In genomic region chr4:133096671-133097070, GRCm38 (mm10) we compare ENCODE assay signal across 7 mouse cellular contexts. TPM values are rescaled to one million over a fixed set of nuclear protein-coding genes. Genes with fewer than 3 reads are reported as not detected.
DNase-seq lines count a peak whose midpoint lies in the region; ATAC-seq lines count a peak whose summit lies in the region.
"Not testable (repeated sequence)": the region's sequence is repeated elsewhere in the genome, so short reads cannot be mapped to it uniquely, and the experiment has no call there.

No protein-coding gene starts in this region.

- ATAC-seq in embryonic facial prominence, embryonic 15.5 days (ENCODE audit: insufficient number of reproducible peaks, low FRiP score, low TSS enrichment, low read depth); hindbrain, embryonic 14.5 days (ENCODE audit: low FRiP score); kidney, embryonic 16.5 days (ENCODE audit: low FRiP score, low TSS enrichment); liver, embryonic 12.5 days; neural tube, embryonic 15.5 days (ENCODE audit: low FRiP score): not testable (repeated sequence)

- H3K27me3 ChIP-seq in embryonic facial prominence, embryonic 15.5 days; heart, embryonic 10.5 days (ENCODE audit: insufficient read depth, poor library complexity, severe bottlenecking); hindbrain, embryonic 14.5 days (ENCODE audit: control insufficient read depth, insufficient read depth, low read length); kidney, embryonic 16.5 days (ENCODE audit: insufficient read depth, low read length); neural tube, embryonic 15.5 days (replicated peaks): not testable (repeated sequence)
- H3K27me3 ChIP-seq in liver, embryonic 12.5 days (replicated peaks): peaks cover 41% of the 10 kb centered on the region
- H3K27me3 ChIP-seq in midbrain, embryonic 10.5 days (ENCODE audit: low read depth, poor library complexity, severe bottlenecking): peaks cover 42% of the 10 kb centered on the region

- not testable (repeated sequence) for H3K36me3 ChIP-seq in embryonic facial prominence, embryonic 15.5 days; heart, embryonic 10.5 days; hindbrain, embryonic 14.5 days (replicated peaks; ENCODE audit: control insufficient read depth, insufficient read depth); kidney, embryonic 16.5 days (ENCODE audit: insufficient read depth, low read length); liver, embryonic 12.5 days; midbrain, embryonic 10.5 days; neural tube, embryonic 15.5 days

- not testable (repeated sequence) for H3K27ac ChIP-seq in embryonic facial prominence, embryonic 15.5 days (replicated peaks); heart, embryonic 10.5 days; hindbrain, embryonic 14.5 days; kidney, embryonic 16.5 days (ENCODE audit: low read length); liver, embryonic 12.5 days; midbrain, embryonic 10.5 days (replicated peaks); neural tube, embryonic 15.5 days (replicated peaks)

- peak overlapping the region; percentile 34 for H3K4me3 ChIP-seq in embryonic facial prominence, embryonic 15.5 days (replicated peaks)
- H3K4me3 ChIP-seq in heart, embryonic 10.5 days: peak overlapping the region; percentile 42
- H3K4me3 ChIP-seq in hindbrain, embryonic 14.5 days (replicated peaks; ENCODE audit: low read length): peak overlapping the region; percentile 17; the same call in 1 of the 2 replicates
- H3K4me3 ChIP-seq in kidney, embryonic 16.5 days (ENCODE audit: low read length): peak overlapping the region; percentile 34
- H3K4me3 ChIP-seq in liver, embryonic 12.5 days: peak overlapping the region; percentile 52
- peak overlapping the region; percentile 42 for H3K4me3 ChIP-seq in midbrain, embryonic 10.5 days
- H3K4me3 ChIP-seq in neural tube, embryonic 15.5 days (replicated peaks): peak overlapping the region; percentile 28; the same call in 1 of the 2 replicates

- not testable (repeated sequence) for H3K9ac ChIP-seq in embryonic facial prominence, embryonic 15.5 days; hindbrain, embryonic 14.5 days; kidney, embryonic 16.5 days (replicated peaks; ENCODE audit: low read length); liver, embryonic 12.5 days; neural tube, embryonic 15.5 days (replicated peaks)

- H3K4me1 ChIP-seq in embryonic facial prominence, embryonic 15.5 days: peaks cover 42% of the 10 kb centered on the region
- H3K4me1 ChIP-seq in heart, embryonic 10.5 days: peaks cover 41% of the 10 kb centered on the region
- peaks cover 25% of the 10 kb centered on the region for H3K4me1 ChIP-seq in hindbrain, embryonic 14.5 days (replicated peaks; ENCODE audit: control insufficient read depth, insufficient read depth, low read length)
- peaks cover 39% of the 10 kb centered on the region for H3K4me1 ChIP-seq in kidney, embryonic 16.5 days (ENCODE audit: insufficient read depth, low read length)
- peaks cover 41% of the 10 kb centered on the region for H3K4me1 ChIP-seq in liver, embryonic 12.5 days
- peaks cover 36% of the 10 kb centered on the region for H3K4me1 ChIP-seq in midbrain, embryonic 10.5 days
- peaks cover 39% of the 10 kb centered on the region for H3K4me1 ChIP-seq in neural tube, embryonic 15.5 days

- not testable (repeated sequence) for H3K4me2 ChIP-seq in embryonic facial prominence, embryonic 15.5 days (replicated peaks); kidney, embryonic 16.5 days (replicated peaks; ENCODE audit: low read depth, low read length); liver, embryonic 12.5 days
- H3K4me2 ChIP-seq in hindbrain, embryonic 14.5 days (replicated peaks): peak overlapping the region; percentile 36
- H3K4me2 ChIP-seq in neural tube, embryonic 15.5 days: peak overlapping the region; percentile 32; the same call in 1 of the 2 replicates

- H3K9me3 ChIP-seq in embryonic facial prominence, embryonic 15.5 days (replicated peaks); heart, embryonic 10.5 days; hindbrain, embryonic 14.5 days (ENCODE audit: control insufficient read depth, low read length); kidney, embryonic 16.5 days (ENCODE audit: low read length); liver, embryonic 12.5 days (replicated peaks); midbrain, embryonic 10.5 days (replicated peaks); neural tube, embryonic 15.5 days (replicated peaks): not testable (repeated sequence)

- 0% methylated on average over 15 of the region's 26 CpGs for WGBS in embryonic facial prominence, embryonic 15.5 days
- 0% methylated on average over 15 of the region's 26 CpGs for WGBS in heart, embryonic 10.5 days
- under 1% methylated on average over 11 of the region's 26 CpGs for WGBS in hindbrain, embryonic 14.5 days
- 0% methylated on average over 11 of the region's 26 CpGs for WGBS in kidney, embryonic 16.5 days
- 1% methylated on average over 15 of the region's 26 CpGs for WGBS in liver, embryonic 12.5 days (ENCODE audit: insufficient replicate concordance)
- under 1% methylated on average over 15 of the region's 26 CpGs for WGBS in midbrain, embryonic 10.5 days
- WGBS in neural tube, embryonic 15.5 days: under 1% methylated on average over 15 of the region's 26 CpGs

- not testable (repeated sequence) for DNase-seq in heart, embryonic 10.5 days (ENCODE audit: low spot score); hindbrain, embryonic 14.5 days (ENCODE audit: low spot score); midbrain, embryonic 10.5 days (ENCODE audit: low spot score)

RNA-seq across cellular contexts. Expression of gene Wasf2, which starts 33.6 kb away (rescaled TPM):
- 116 and 118 TPM in 2 replicates for polyA plus RNA-seq in embryonic facial prominence, embryonic 15.5 days (2015; fragmentation: Nextera tagmentation; extraction: Ambion mirVana)
- 51.1 and 58.5 TPM in 2 replicates for polyA plus RNA-seq in heart, embryonic 10.5 days (2016; fragmentation: Nextera tagmentation; extraction: Ambion mirVana)
- polyA plus RNA-seq in hindbrain, embryonic 14.5 days (2014; fragmentation: Nextera tagmentation; extraction: Ambion mirVana): 21.0 and 23.9 TPM in 2 replicates
- polyA plus RNA-seq in kidney, embryonic 16.5 days (2015; fragmentation: Nextera tagmentation; extraction: Ambion mirVana): 77.4 and 102 TPM in 2 replicates
- 35.9 and 42.2 TPM in 2 replicates for polyA plus RNA-seq in liver, embryonic 12.5 days (2016; fragmentation: Nextera tagmentation; extraction: Ambion mirVana)
- polyA plus RNA-seq in midbrain, embryonic 10.5 days (2016; fragmentation: Nextera tagmentation; extraction: Ambion mirVana): 48.3 and 50.3 TPM in 2 replicates
- 22.2 and 45.6 TPM in 2 replicates for polyA plus RNA-seq in neural tube, embryonic 15.5 days (2015; fragmentation: Nextera tagmentation; extraction: Ambion mirVana)
